Mouse (Mus musculus): Measurements from ENCODE around the gene Fam155a. TPM values are rescaled to one million over a fixed set of nuclear protein-coding genes. Genes with fewer than 3 reads are reported as not detected.

Gene Fam155a
- polyA plus RNA-seq, 1 experiment from 2014 or later: 31.5 TPM

DNA sequence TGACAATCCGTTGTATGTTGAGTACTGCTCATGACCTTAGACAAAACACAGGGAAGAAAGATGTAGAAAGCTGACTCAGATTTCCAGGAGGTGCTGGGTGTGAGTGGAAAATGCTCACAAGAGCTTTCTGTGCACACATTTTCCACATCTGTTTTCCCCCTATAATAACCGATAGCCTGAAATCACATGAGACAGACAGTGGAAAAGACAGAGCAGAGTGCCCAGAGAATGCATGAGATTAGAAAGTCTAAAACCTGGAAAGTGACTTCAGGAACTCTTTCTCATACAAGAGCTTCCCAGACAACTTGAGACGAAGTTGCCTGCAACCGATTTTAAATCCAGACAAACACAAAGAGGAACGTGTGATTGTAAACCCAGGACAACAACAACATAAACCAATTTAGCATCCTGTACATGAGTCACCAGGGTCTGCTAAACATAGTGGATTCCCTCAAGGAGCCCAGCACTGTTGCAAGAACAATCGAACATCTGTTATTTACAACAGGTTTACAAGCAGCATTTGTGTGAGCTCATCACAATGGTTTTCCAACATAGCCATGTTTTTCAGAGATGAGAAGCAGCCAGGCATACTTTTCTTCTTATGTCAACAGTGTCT, 163.8 kb downstream of the Fam155a start:
- Histone ChIP-seq H3K9ac (ENCODE audit: low read depth, low read length) (no peak overlapping the region), H3K4me3 (ENCODE audit: low read depth, low read length) (no peak overlapping the region), H3K27ac (ENCODE audit: low read length) (no peak overlapping the region), H3K9me3 (replicated peaks; ENCODE audit: control insufficient read depth, low read length, poor library complexity, severe bottlenecking) (no peaks in the 10 kb centered on the region), H3K27me3 (ENCODE audit: control insufficient read depth, insufficient read depth, low read depth, low read length) (no peaks in the 10 kb centered on the region), H3K4me2 (ENCODE audit: low read length) (no peak overlapping the region), H3K4me1 (ENCODE audit: control insufficient read depth, insufficient read depth, low read length) (peaks cover 3% of the 10 kb centered on the region), H3K36me3 (ENCODE audit: control insufficient read depth, insufficient read depth, low read length) (no peaks in the 10 kb centered on the region)
- WGBS: 82% methylated on average over 6 of the region's 6 CpGs
- ATAC-seq: no peak

- ATAC-seq: no peak
- no peaks in the 10 kb centered on the region for H3K9me3 ChIP-seq (replicated peaks; ENCODE audit: control insufficient read depth, low read length, poor library complexity, severe bottlenecking)
- no peak overlapping the region for H3K27ac ChIP-seq (ENCODE audit: low read length)
- no peaks in the 10 kb centered on the region for H3K27me3 ChIP-seq (ENCODE audit: control insufficient read depth, insufficient read depth, low read depth, low read length)
- no peak overlapping the region for H3K9ac ChIP-seq (ENCODE audit: low read depth, low read length)
- H3K4me3 ChIP-seq (ENCODE audit: low read depth, low read length): no peak overlapping the region
- no peaks in the 10 kb centered on the region; the same call in 1 of the 2 replicates for H3K4me1 ChIP-seq (ENCODE audit: control insufficient read depth, insufficient read depth, low read length)
- WGBS: 51% methylated on average over 3 of the region's 3 CpGs
- H3K4me2 ChIP-seq (ENCODE audit: low read length): no peak overlapping the region
- no peaks in the 10 kb centered on the region for H3K36me3 ChIP-seq (ENCODE audit: control insufficient read depth, insufficient read depth, low read length)
Observed at GRCm38 (mm10) chr8:9596003-9596402, 175.0 kb downstream of the Fam155a start.

- ATAC-seq: no peak
- Histone ChIP-seq H3K4me2 (ENCODE audit: low read length) (no peak overlapping the region), H3K27ac (ENCODE audit: low read length) (no peak overlapping the region), H3K9ac (ENCODE audit: low read depth, low read length) (no peak overlapping the region), H3K4me3 (ENCODE audit: low read depth, low read length) (no peak overlapping the region), H3K27me3 (ENCODE audit: control insufficient read depth, insufficient read depth, low read depth, low read length) (no peaks in the 10 kb centered on the region), H3K36me3 (ENCODE audit: control insufficient read depth, insufficient read depth, low read length) (no peaks in the 10 kb centered on the region), H3K4me1 (ENCODE audit: control insufficient read depth, insufficient read depth, low read length) (no peaks in the 10 kb centered on the region), H3K9me3 (replicated peaks; ENCODE audit: control insufficient read depth, low read length, poor library complexity, severe bottlenecking) (no peaks in the 10 kb centered on the region)
- 77% methylated on average over 6 of the region's 6 CpGs for WGBS
Observed at GRCm38 (mm10) chr8:9581836-9582235, 189.1 kb downstream of the Fam155a start.

DNA sequence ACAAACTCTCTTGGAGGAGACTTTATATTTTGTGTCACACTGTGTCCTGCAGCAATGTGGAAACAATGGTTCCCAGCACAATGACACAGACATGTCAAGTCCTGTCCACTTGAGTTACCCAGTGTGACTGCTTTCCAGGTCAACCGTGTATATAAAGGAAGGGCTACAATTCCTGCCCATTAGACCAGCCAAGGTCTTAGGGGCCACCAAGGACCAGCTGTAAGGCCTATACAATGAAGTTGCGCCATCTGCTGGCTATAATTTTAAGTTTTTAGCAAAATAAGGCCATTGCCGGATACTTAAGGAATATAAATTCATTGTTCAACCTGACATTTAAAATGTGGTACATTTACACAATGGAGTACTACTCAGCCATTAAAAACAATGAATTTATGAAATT, 190.8 kb downstream of the Fam155a start:
- H3K36me3 ChIP-seq (ENCODE audit: control insufficient read depth, insufficient read depth, low read length): no peaks in the 10 kb centered on the region
- no peak overlapping the region for H3K4me3 ChIP-seq (ENCODE audit: low read depth, low read length)
- ATAC-seq: no peak
- no peaks in the 10 kb centered on the region for H3K9me3 ChIP-seq (replicated peaks; ENCODE audit: control insufficient read depth, low read length, poor library complexity, severe bottlenecking)
- H3K4me1 ChIP-seq (ENCODE audit: control insufficient read depth, insufficient read depth, low read length): no peaks in the 10 kb centered on the region
- 19% methylated on average over 3 of the region's 3 CpGs for WGBS
- H3K4me2 ChIP-seq (ENCODE audit: low read length): no peak overlapping the region
- no peak overlapping the region for H3K27ac ChIP-seq (ENCODE audit: low read length)
- no peaks in the 10 kb centered on the region for H3K27me3 ChIP-seq (ENCODE audit: control insufficient read depth, insufficient read depth, low read depth, low read length)
- no peak overlapping the region for H3K9ac ChIP-seq (ENCODE audit: low read depth, low read length)

GRCm38 (mm10) chr8:9571977-9572376, 199.0 kb downstream of the Fam155a start:
- no peak for ATAC-seq
- 70% methylated on average over 2 of the region's 2 CpGs for WGBS

GRCm38 (mm10) chr8:9569516-9570170, 201.3 kb downstream of the Fam155a start:
- no peaks in the 10 kb centered on the region for H3K36me3 ChIP-seq (ENCODE audit: control insufficient read depth, insufficient read depth, low read length)
- H3K27me3 ChIP-seq (ENCODE audit: control insufficient read depth, insufficient read depth, low read depth, low read length): no peaks in the 10 kb centered on the region
- WGBS: 85% methylated on average over 4 of the region's 4 CpGs
- no peak overlapping the region for H3K9ac ChIP-seq (ENCODE audit: low read depth, low read length)
- no peak overlapping the region for H3K4me3 ChIP-seq (ENCODE audit: low read depth, low read length)
- H3K9me3 ChIP-seq (replicated peaks; ENCODE audit: control insufficient read depth, low read length, poor library complexity, severe bottlenecking): no peaks in the 10 kb centered on the region
- H3K4me1 ChIP-seq (ENCODE audit: control insufficient read depth, insufficient read depth, low read length): no peaks in the 10 kb centered on the region
- H3K27ac ChIP-seq (ENCODE audit: low read length): no peak overlapping the region
- no peak for ATAC-seq
- no peak overlapping the region for H3K4me2 ChIP-seq (ENCODE audit: low read length)

More at GRCm38 (mm10) chr8:9571977-9572376, 199.0 kb downstream of the Fam155a start:
- Histone ChIP-seq H3K4me1 (ENCODE audit: control insufficient read depth, insufficient read depth, low read length) (no peaks in the 10 kb centered on the region), H3K27ac (ENCODE audit: low read length) (no peak overlapping the region), H3K27me3 (ENCODE audit: control insufficient read depth, insufficient read depth, low read depth, low read length) (no peaks in the 10 kb centered on the region), H3K9me3 (replicated peaks; ENCODE audit: control insufficient read depth, low read length, poor library complexity, severe bottlenecking) (no peaks in the 10 kb centered on the region), H3K4me2 (ENCODE audit: low read length) (no peak overlapping the region), H3K9ac (ENCODE audit: low read depth, low read length) (no peak overlapping the region), H3K4me3 (ENCODE audit: low read depth, low read length) (no peak overlapping the region), H3K36me3 (ENCODE audit: control insufficient read depth, insufficient read depth, low read length) (no peaks in the 10 kb centered on the region)

DNA sequence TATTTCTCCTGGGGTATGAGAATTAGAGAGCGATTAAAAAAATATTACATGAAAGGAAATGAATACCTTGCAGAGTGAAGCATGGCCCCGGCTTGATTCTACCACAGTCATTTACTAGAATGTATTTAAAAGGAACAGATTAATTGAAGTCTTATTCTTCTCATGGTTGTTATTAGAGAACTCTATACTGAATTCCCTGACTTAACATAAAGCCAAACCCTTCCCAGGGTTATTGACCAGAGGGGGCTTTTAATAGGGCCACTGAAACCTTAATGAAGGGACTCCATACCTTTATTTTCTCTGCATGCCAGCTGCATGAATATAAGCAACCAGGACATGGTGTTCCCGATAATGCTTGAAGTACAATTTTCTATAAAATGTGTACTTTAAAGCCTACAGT, 221.8 kb downstream of the Fam155a start:
- no peak overlapping the region for H3K27ac ChIP-seq (ENCODE audit: low read length)
- ATAC-seq: no peak
- whole genome bisulfite sequencing: 70% methylated on average over 3 of the region's 3 CpGs

DNA sequence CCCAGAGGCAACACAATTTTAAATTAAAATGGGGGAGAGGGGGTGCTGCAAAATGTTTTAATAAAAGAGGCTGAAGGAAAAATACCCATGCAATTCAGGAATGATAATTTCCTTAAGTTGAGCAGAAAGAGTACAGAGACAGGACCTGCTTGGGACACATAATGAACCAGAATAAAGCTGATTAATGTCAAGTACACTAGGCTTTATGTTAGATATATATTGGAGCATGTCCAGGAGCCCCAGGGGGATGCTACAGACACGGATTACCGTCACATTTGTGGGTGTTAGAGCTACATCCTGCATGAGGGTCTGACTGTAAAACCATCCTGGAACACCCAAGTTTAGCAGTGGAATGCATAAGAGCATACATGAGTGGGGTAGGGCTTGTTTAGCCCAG, 223.4 kb downstream of the Fam155a start:
- peaks cover 23% of the 10 kb centered on the region for H3K4me1 ChIP-seq (ENCODE audit: control insufficient read depth, insufficient read depth, low read length)
- H3K9me3 ChIP-seq (replicated peaks; ENCODE audit: control insufficient read depth, low read length, poor library complexity, severe bottlenecking): no peaks in the 10 kb centered on the region
- peak; percentile 49 for ATAC-seq
- WGBS: 15% methylated on average over 2 of the region's 2 CpGs
- peak overlapping the region; percentile 1; the same call in 1 of the 2 replicates for H3K4me2 ChIP-seq (ENCODE audit: low read length)
- H3K36me3 ChIP-seq (ENCODE audit: control insufficient read depth, insufficient read depth, low read length): no peaks in the 10 kb centered on the region
- no peak overlapping the region for H3K9ac ChIP-seq (ENCODE audit: low read depth, low read length)
- no peaks in the 10 kb centered on the region for H3K27me3 ChIP-seq (ENCODE audit: control insufficient read depth, insufficient read depth, low read depth, low read length)
- H3K4me3 ChIP-seq (ENCODE audit: low read depth, low read length): no peak overlapping the region
- peak overlapping the region; percentile 49 for H3K27ac ChIP-seq (ENCODE audit: low read length)

More for the DNA sequence above, 221.8 kb downstream of the Fam155a start:
- Histone ChIP-seq H3K4me3 (ENCODE audit: low read depth, low read length) (no peak overlapping the region), H3K27me3 (ENCODE audit: control insufficient read depth, insufficient read depth, low read depth, low read length) (no peaks in the 10 kb centered on the region), H3K9me3 (replicated peaks; ENCODE audit: control insufficient read depth, low read length, poor library complexity, severe bottlenecking) (no peaks in the 10 kb centered on the region), H3K36me3 (ENCODE audit: control insufficient read depth, insufficient read depth, low read length) (no peaks in the 10 kb centered on the region), H3K4me2 (ENCODE audit: low read length) (no peak overlapping the region), H3K9ac (ENCODE audit: low read depth, low read length) (no peak overlapping the region), H3K4me1 (ENCODE audit: control insufficient read depth, insufficient read depth, low read length) (peaks cover 23% of the 10 kb centered on the region)

DNA sequence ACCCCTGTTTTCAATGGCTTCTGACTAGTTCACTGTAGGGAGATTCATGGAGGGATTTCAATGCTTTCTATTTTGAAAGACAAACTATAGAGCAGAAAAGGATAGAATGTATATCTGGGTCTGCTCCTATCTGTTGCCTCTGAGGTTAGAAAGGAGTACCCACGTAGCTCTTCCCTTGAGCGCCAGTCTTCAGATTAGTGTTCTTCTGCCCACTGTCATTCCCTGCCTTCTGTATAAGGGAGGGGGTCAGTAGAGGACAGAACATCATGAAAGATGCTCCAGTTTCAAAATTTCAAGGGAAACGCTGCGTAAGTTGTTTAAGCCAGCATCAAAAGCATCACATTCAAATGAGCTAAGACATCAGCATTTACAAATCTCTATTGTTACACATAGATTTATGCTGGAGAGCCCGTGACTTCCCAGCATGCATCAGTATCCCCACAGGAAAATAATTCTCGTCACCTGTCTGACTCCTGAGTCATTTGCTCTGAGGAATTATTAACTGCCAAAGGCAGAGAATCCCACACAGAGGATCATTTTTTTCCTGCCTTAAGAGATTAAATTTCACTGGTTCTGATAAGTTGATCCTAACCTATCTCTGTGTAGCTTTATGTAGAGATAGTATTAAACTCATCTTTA, 223.9 kb downstream of the Fam155a start:
- Histone ChIP-seq H3K9ac (ENCODE audit: low read depth, low read length) (no peak overlapping the region), H3K4me2 (ENCODE audit: low read length) (peak overlapping the region; percentile 41), H3K9me3 (replicated peaks; ENCODE audit: control insufficient read depth, low read length, poor library complexity, severe bottlenecking) (no peaks in the 10 kb centered on the region), H3K27ac (ENCODE audit: low read length) (peak overlapping the region; percentile 58), H3K27me3 (ENCODE audit: control insufficient read depth, insufficient read depth, low read depth, low read length) (no peaks in the 10 kb centered on the region), H3K4me3 (ENCODE audit: low read depth, low read length) (no peak overlapping the region), H3K36me3 (ENCODE audit: control insufficient read depth, insufficient read depth, low read length) (no peaks in the 10 kb centered on the region), H3K4me1 (ENCODE audit: control insufficient read depth, insufficient read depth, low read length) (peaks cover 23% of the 10 kb centered on the region)
- 32% methylated on average over 6 of the region's 6 CpGs for WGBS
- ATAC-seq: peak; percentile 66

All from midbrain, embryonic 16.5 days (tissue).